Mouse (Mus musculus) limb, embryonic 14.5 days (tissue): ENCODE results near the gene Rab11fip4. TPM values are rescaled to one million over a fixed set of nuclear protein-coding genes. Genes with fewer than 3 reads are reported as not detected.
A peak's percentile ranks its signal among the peaks of the same experiment; 100 is the strongest.

Source experiments
- ATAC-seq: fragments of 200-750 bp; cut with Nextera tagmentation; 2 replicates; pipeline ENCODE4 v1.8.0; 2017; ENCODE audit warnings: low read depth, moderate number of reproducible peaks, moderate TSS enrichment; ENCODE audit not compliant: low FRiP score
- DNase-seq: peaks from one replicate; pipeline ENCODE4 v3.0.0-alpha.2; 2015; ENCODE audit warnings: low spot score
- H3K27ac ChIP-seq: fragments of 300-500 bp; sonication (generic); replicated peaks from 2 replicates; pipeline ENCODE4 v1.5.1; 2014; ENCODE audit warnings: low read depth, mild to moderate bottlenecking, low read length, moderate library complexity, mixed read lengths
- H3K27me3 ChIP-seq: fragments of 300-500 bp; sonication (generic); 2 replicates; pipeline ENCODE4 v1.6.1; 2014; ENCODE audit warnings: low read length, mixed read lengths; ENCODE audit not compliant: control insufficient read depth, insufficient read depth
- H3K36me3 ChIP-seq: fragments of 300-500 bp; sonication (generic); 2 replicates; pipeline ENCODE4 v1.6.1; 2014; ENCODE audit warnings: mild to moderate bottlenecking, low read length, moderate library complexity, mixed read lengths; ENCODE audit not compliant: control insufficient read depth, insufficient read depth
- H3K4me1 ChIP-seq: fragments of 300-500 bp; sonication (generic); 2 replicates; pipeline ENCODE4 v1.6.1; 2014; ENCODE audit warnings: antibody characterized with exemption, low read length, mixed read lengths; ENCODE audit not compliant: control insufficient read depth, insufficient read depth
- H3K4me2 ChIP-seq: fragments of 300-500 bp; sonication (generic); replicated peaks from 2 replicates; pipeline ENCODE4 v1.6.1; 2014; ENCODE audit warnings: low read depth, mild to moderate bottlenecking, low read length, moderate library complexity; ENCODE audit not compliant: severe bottlenecking
- H3K4me3 ChIP-seq: fragments of 300-500 bp; sonication (generic); replicated peaks from 2 replicates; pipeline ENCODE4 v1.5.1; 2014; ENCODE audit warnings: low read length
- H3K9ac ChIP-seq: fragments of 300-500 bp; sonication (generic); 2 replicates; pipeline ENCODE4 v1.6.1; 2014; ENCODE audit warnings: mild to moderate bottlenecking, low read depth, low read length, moderate library complexity; ENCODE audit not compliant: severe bottlenecking
- H3K9me3 ChIP-seq: fragments of 300-500 bp; sonication (generic); 2 replicates; pipeline ENCODE4 v1.6.1; 2016; ENCODE audit warnings: low read length; ENCODE audit not compliant: control insufficient read depth
- POLR2A ChIP-seq: fragments of 200-500 bp; IDR thresholded peaks from 2 replicates; pipeline ENCODE4 v1.8.0; 2012; ENCODE audit warnings: inconsistent platforms, mild to moderate bottlenecking, moderate library complexity, borderline replicate concordance; ENCODE audit not compliant: insufficient read depth, insufficient read length; ENCODE audit errors: extremely low read depth
- WGBS: fragments of 180-500 bp; shearing (Covaris S2); extraction: QIAGEN DNeasy Blood & Tissue Kit; methylation state at CpG from one replicate; pipeline ENCODE4 v1.1.7; 2014; 5-methylcytosine and 5-hydroxymethylcytosine counted together
- microRNA counts: library from miRNA; unstranded; fragments of <30 nt; microRNA quantifications from one replicate; lab custom pipeline; 2016
- microRNA-seq: library from miRNA; unstranded; fragments of <30 nt; microRNA quantifications from one replicate; pipeline ENCODE4, GENCODE M21; 2016
- polyA plus RNA-seq, 2 experiments: library from polyadenylated mRNA; depleted of rRNA in 1 of 2; stranded (reverse) in 1 of 2; unstranded in 1 of 2; fragments of >200 nt; fragmentation: Nextera tagmentation in 1 of 2; extraction: Ambion mirVana in 1 of 2; gene quantifications; 2 replicates each; pipeline versions ENCODE4 v1.2.1 to v1.2.3; 2012 to 2014

Gene Rab11fip4
- polyA plus RNA-seq, 2 experiments, result 7.4 to 16.4 TPM

DNA sequence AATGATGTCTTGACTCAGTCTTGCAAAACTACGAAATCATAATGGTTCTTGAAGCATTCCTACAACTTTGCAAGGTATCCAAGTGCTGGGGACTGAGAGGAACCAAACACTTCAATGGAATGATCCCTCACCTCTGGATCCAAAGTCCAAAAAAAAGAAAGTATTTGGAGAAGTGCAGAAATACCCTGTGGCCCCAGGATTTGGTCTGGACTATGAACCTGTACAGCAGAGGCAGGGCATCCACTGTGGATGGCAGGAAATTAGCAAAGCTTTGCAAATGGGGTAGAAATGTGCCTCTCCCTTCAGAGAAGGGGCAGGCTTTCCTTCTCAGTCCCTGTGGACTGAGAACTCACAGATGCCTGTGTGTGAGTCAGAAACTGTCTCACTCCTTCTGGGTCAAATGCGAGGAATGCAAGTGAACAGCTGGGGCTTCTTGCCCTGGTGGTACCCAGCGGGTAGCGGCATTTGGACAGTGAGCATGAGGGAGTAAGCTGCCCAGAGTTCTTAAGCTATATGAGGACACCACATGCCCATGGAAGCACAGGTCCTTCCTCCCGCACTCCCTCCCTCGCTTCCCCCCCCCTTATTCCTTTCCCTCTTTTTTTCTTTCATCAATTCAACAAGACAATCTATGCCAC is 147.0 kb downstream of the Rab11fip4 start:
- TF ChIP-seq POLR2A, result no peak
- H3K36me3 ChIP-seq, result no peaks in the 10 kb centered on the region
- no peak overlapping the region for H3K9ac ChIP-seq
- H3K4me1 ChIP-seq, result peaks cover 29% of the 10 kb centered on the region
- H3K4me2 ChIP-seq, result no peak overlapping the region
- peak overlapping the region; percentile 79 for H3K27ac ChIP-seq
- no peak overlapping the region for H3K4me3 ChIP-seq
- ATAC-seq (no peak), DNase-seq (no peak)
- no peaks in the 10 kb centered on the region for H3K9me3 ChIP-seq
- WGBS, result 81% methylated on average over 6 of the region's 6 CpGs
- H3K27me3 ChIP-seq, result no peaks in the 10 kb centered on the region

GRCm38 (mm10) chr11:79738725-79739558 is 147.9 kb downstream of the Rab11fip4 start:
- peak; percentile 81 for DNase-seq

DNA sequence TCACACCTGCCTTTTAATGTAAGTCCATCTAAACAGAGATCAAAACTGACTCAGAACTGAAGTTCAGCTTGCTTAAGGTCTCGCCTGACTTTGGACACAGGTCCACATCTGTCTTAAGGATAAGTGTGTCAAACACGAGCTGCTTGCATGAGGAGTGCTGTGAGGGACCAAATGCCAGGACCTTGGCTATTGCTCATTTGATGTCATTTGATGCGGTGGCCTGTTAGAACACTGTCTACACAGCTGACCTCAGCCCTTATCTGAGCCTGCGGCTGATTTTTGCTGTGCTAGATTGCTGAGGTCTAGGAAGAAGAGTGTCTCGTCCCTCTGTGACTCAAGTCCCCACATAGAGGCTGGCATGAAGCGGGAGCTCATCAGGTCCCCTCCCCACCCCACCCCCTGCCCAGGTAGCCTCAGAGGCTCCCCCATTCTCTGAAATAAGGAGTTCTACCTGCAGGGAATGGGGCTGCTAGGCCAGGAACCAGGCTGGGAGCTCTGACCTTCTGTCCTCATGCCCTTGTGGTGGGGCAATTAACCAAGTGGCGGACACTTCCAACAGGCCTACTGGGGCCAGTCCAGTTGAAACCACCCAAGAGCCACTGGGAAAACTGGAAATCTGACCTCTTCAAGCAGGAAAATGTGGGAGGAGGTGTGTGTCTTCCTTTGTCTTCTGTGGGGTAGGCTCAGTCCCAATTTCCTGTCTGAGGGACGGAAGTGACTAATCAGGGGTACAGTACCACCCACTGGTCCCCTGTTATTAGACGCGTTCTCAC is 149.9 kb downstream of the Rab11fip4 start:
- Histone ChIP-seq H3K9ac (no peak overlapping the region), H3K4me3 (no peak overlapping the region), H3K36me3 (no peaks in the 10 kb centered on the region), H3K9me3 (no peaks in the 10 kb centered on the region), H3K27me3 (no peaks in the 10 kb centered on the region), H3K4me1 (peaks cover 29% of the 10 kb centered on the region), H3K27ac (no peak overlapping the region), H3K4me2 (no peak overlapping the region)
- 87% methylated on average over 10 of the region's 10 CpGs for WGBS
- DNase-seq (no peak), ATAC-seq (no peak)
- no peak for TF ChIP-seq POLR2A

More at GRCm38 (mm10) chr11:79738725-79739558, 147.9 kb downstream of the Rab11fip4 start:
- Histone ChIP-seq H3K36me3 (no peaks in the 10 kb centered on the region), H3K4me1 (peaks cover 29% of the 10 kb centered on the region), H3K9ac (no peak overlapping the region), H3K9me3 (no peaks in the 10 kb centered on the region), H3K4me2 (no peak overlapping the region), H3K27me3 (no peaks in the 10 kb centered on the region), H3K4me3 (no peak overlapping the region), H3K27ac (peak overlapping the region; percentile 79)
- ATAC-seq, result peak; percentile 90
- no peak for TF ChIP-seq POLR2A
- WGBS, result 55% methylated on average over 19 of the region's 19 CpGs

GRCm38 (mm10) chr11:79746552-79747102 is 155.6 kb downstream of the Rab11fip4 start:
- no peak for ATAC-seq
- no peak for TF ChIP-seq POLR2A
- H3K9ac ChIP-seq, result no peak overlapping the region
- H3K36me3 ChIP-seq, result no peaks in the 10 kb centered on the region
- DNase-seq, result no peak
- no peak overlapping the region for H3K27ac ChIP-seq
- 64% methylated on average over 11 of the region's 11 CpGs for WGBS
- no peaks in the 10 kb centered on the region for H3K9me3 ChIP-seq
- no peaks in the 10 kb centered on the region for H3K27me3 ChIP-seq
- no peaks in the 10 kb centered on the region for H3K4me1 ChIP-seq
- no peak overlapping the region for H3K4me2 ChIP-seq
- H3K4me3 ChIP-seq, result no peak overlapping the region

MicroRNAs within 50 kb of the gene (microRNA counts, 519-probe panel; counts per million panel counts)
- not detected for microRNA mmu-miR-193 (lab: Ali Mortazavi, UCI)
- 3,705 counts per million, percentile 74 among the panel's probes with 10 or more counts for microRNA mmu-miR-365 (lab: Ali Mortazavi, UCI)

Small RNAs within 50 kb of the gene (microRNA-seq; reads per million reads assigned to microRNA genes)
- gene Mir193a (11.4 reads per million, percentile 22 among the genes with 10 or more reads in this experiment), gene Mir365-2 (2.3 reads per million, percentile 3 among the genes with 10 or more reads in this experiment)

Other genes starting within 250 kb of the Rab11fip4 start
- gene Omg, start 87.1 kb upstream of the Rab11fip4 start, polyA plus RNA-seq (2012; rRNA removed), result 0.03 TPM in 1 of 2 replicates, not detected in the other
- 0.26 and 0.40 TPM in 2 replicates for gene Omg, start 87.1 kb upstream of the Rab11fip4 start, polyA plus RNA-seq (2014; fragmentation: Nextera tagmentation; extraction: Ambion mirVana)
- gene Evi2b, start 67.5 kb upstream of the Rab11fip4 start, polyA plus RNA-seq (2012; rRNA removed), result 4.6 and 4.9 TPM in 2 replicates
- gene Evi2b, start 67.5 kb upstream of the Rab11fip4 start, polyA plus RNA-seq (2014; fragmentation: Nextera tagmentation; extraction: Ambion mirVana), result 2.2 and 2.5 TPM in 2 replicates
- gene Evi2, start 60.6 kb upstream of the Rab11fip4 start, polyA plus RNA-seq (2012; rRNA removed), result 0.13 and 0.16 TPM in 2 replicates
- gene Evi2, start 60.6 kb upstream of the Rab11fip4 start, polyA plus RNA-seq (2014; fragmentation: Nextera tagmentation; extraction: Ambion mirVana), result 0.84 and 1.1 TPM in 2 replicates
- gene Evi2a, start 60.6 kb upstream of the Rab11fip4 start, polyA plus RNA-seq (2012; rRNA removed), result 4.4 and 6.0 TPM in 2 replicates
- gene Evi2a, start 60.6 kb upstream of the Rab11fip4 start, polyA plus RNA-seq (2014; fragmentation: Nextera tagmentation; extraction: Ambion mirVana), result 5.8 TPM in 2 replicates